Mouse (Mus musculus) retina, postnatal 1 day (tissue): ENCODE data around the gene Hist1h2bg.
"Not testable (repeated sequence)": the region's sequence is repeated elsewhere in the genome, so short reads cannot be mapped to it uniquely, and the experiment has no call there.

Experiments
- DNase-seq: peaks from one replicate; pipeline ENCODE4 v3.0.0-alpha.2; 2012

The Hist1h2bg gene

DNA sequence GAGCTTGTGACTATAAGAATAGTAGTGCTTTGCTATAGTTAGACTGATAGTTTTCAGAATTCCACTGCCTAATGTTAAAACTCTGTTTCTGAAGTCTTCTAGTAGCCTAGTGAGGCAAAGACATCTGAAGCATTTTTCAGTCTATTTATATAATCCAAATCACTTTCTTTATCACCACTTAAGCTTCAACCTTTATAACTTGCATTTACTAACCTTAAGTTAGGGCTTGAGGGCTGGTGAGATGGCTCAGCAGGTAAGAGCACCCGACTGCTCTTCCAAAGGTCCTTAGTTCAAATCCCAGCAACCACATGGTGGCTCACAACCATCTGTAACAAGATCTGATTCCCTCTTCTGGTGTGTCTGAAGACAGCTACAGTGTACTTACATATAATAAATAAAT is 31.4 kb upstream of the Hist1h2bg start:
- not testable (repeated sequence) for DNase-seq

DNA sequence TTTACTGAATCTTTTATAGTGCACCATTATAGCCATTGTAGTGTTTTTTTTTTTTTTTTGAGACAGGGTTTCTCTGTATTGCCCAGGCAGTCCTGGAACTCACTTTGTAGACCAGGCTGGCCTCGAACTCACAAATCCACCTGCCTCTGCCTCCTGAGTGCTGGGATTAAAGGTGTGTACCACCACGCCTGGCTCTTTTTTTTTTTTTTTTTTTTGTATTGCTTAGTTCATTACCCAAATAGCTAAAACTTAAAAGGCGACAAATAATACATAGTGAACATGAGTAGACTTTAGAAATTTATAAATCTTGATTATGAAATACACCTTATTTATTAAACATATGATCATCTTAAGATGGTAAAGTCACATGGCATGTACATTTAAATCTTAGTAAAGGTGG is 29.7 kb upstream of the Hist1h2bg start:
- no peak for DNase-seq

DNA sequence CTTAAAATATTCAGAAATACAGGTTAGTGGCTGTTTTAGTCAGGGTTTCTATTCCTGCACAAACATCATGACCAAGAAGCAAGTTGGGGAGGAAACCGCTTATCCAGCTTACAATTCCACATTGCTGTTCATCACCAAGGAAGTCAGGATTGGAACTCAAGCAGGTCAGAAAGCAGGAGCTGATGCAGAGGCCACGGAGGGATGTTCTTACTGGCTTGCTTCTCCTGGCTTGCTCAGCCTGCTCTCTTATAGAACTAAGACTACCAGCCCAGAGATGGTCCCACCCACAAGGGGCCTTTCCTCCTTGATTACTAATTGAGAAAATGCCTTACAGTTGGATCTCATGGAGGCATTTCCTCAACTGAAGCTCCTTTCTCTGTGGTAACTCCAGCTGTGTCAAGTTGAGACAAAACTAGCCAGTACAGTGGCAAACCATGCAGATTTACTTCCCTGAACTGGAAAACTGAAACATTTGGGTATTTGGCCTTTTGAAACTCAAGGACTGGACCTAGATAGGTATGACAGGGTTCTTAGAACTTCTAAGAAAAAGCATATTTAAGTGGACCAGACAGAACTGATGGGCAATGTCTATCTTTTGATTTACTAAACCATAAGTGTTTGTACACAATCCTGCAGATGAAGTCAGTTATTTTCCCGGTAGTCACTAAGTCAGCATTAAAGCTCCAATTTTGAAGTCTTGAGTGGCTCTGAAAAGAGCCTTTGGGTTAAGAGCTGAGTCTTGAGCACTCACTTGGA is 28.8 kb upstream of the Hist1h2bg start:
- not testable (repeated sequence) for DNase-seq

DNA sequence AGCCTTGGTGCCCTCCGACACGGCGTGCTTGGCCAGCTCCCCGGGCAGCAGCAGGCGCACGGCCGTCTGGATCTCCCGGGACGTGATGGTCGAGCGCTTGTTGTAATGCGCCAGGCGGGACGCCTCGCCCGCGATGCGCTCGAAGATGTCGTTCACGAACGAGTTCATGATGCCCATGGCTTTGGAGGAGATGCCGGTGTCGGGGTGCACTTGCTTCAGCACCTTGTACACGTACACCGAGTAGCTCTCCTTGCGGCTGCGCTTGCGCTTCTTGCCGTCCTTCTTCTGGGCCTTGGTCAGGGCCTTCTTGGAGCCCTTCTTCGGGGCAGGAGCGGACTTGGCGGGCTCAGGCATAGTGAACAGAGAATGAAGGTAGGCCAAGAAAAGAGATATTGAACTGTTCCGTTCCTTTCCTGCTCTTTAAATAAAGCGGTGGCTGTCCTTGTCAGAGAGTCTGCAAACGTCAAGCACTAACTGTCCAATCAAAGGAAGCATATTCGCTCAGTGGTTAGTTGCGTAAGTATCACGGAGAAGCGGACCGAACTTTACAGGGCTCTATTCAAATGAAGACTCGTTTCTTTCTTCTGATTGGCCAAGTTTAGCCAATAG is 28.1 kb upstream of the Hist1h2bg start, which contains the start of gene Hist1h2bh:
Gene Hist1h2bh (minus strand): TSS at position 394 of the 609 bp plus-strand sequence.
- peak; percentile 93 for DNase-seq

DNA sequence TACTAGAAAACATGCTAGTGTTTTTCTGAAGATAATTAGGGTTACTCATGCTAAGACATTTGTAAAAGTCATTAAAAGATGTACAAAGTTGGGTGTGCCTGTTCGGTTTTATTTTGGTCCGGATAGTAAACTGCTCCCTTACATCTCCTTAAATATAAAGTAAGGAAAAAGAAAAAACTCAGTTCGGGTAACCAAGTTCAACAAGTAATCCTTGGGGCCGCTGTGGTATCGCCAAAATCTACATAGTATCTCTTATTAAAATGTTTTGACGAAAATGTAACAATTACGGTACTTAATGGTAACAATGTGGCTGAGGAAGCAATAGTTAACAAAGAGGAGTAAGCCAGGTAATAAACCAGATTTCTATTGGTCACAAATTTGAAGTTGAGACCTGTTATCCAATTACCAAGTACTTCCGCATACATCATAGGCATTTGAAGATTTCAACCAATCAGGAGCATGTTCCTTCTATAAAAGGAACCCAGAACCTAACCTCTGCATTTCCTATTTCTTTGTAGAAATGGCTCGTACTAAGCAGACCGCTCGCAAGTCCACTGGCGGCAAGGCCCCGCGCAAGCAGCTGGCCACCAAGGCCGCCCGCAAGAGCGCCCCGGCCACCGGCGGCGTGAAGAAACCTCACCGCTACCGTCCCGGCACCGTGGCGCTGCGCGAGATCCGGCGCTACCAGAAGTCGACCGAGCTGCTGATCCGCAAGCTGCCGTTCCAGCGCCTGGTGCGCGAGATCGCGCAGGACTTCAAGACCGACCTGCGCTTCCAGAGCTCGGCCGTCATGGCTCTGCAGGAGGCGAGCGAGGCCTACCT is 27.0 kb upstream of the Hist1h2bg start, which contains the start of gene Hist1h3f:
Gene Hist1h3f (plus strand): TSS at position 88 of the 822 bp plus-strand sequence.
- DNase-seq, result peak; percentile 98

DNA sequence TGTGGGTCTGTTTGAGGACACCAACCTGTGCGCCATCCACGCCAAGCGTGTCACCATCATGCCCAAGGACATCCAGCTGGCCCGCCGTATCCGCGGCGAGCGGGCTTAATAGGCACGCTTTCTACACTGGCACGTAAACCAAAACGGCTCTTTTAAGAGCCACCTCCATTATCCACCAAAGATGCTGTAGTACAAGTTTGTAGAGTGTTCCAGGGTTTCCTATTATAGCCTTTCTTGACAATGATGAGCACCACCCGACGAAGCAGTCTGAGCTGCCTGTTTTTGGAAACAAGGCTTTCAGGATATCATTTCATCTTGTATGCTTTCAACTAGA is 26.4 kb upstream of the Hist1h2bg start:
- not testable (repeated sequence) for DNase-seq

DNA sequence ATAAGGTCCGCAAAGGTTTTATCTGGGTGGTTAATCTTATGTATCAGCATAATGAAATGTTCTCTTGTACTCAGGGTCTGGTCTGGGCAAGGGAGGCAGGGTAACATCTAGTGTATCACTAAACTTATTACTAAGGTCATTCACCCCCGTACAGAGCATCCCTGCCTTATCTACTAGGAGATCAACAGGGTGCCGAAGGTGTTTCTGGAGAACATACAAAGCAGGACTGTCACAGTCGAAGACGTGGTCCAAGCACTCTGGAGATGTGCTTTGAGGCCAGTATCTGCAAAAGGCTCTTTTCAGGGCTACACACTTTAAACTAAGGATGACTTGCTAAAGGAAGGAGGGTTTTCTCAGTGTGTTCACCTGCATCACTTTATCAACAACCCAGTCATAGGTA is 24.5 kb upstream of the Hist1h2bg start:
- DNase-seq, result no peak

DNA sequence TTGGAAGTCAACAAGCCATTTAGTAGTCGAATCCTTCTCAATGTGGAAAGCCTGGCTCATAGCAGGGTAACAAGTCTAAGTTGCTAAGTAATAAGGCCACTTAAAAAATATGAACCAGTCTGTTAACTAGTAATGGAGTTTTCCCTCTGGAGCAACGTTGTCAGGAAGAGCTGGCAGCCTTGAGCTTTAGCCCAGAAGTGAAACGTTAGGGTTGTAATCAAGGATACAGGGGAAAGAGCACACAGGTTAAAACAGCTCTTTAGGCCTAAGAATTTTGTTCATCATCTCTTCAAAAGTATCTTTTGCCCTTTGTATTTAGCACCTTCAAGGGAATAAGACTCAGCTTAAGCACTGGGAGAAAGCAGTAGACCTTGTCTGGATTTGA is 20.4 kb upstream of the Hist1h2bg start:
- DNase-seq, result no peak

DNA sequence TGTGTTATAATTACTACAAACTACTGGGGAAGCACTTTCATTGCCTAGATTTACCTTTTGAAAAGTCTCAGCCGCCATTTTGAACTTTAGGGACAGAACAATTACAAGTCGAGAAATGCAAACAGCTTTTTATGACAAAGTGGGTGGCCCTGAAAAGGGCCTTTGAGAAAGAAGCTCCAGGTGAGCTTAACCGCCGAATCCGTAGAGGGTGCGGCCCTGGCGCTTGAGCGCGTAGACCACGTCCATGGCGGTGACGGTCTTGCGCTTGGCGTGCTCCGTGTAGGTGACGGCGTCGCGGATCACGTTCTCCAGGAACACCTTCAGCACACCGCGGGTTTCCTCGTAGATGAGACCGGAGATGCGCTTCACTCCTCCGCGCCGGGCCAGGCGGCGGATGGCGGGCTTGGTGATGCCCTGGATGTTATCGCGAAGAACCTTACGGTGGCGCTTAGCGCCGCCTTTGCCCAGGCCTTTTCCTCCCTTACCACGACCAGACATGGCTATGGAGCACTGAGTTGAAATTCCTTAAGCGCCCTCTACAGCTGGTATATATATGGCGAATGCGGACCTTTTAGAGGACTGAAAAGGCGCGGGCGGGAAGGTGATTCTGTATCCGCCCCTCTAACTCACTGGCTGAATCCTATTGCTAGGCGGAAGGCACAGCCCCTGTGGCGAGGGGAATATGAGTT is 19.9 kb upstream of the Hist1h2bg start, which contains the start of gene Hist1h4f:
Gene Hist1h4f (minus strand): TSS at position 503 of the 689 bp plus-strand sequence.
- DNase-seq, result peak; percentile 98

DNA sequence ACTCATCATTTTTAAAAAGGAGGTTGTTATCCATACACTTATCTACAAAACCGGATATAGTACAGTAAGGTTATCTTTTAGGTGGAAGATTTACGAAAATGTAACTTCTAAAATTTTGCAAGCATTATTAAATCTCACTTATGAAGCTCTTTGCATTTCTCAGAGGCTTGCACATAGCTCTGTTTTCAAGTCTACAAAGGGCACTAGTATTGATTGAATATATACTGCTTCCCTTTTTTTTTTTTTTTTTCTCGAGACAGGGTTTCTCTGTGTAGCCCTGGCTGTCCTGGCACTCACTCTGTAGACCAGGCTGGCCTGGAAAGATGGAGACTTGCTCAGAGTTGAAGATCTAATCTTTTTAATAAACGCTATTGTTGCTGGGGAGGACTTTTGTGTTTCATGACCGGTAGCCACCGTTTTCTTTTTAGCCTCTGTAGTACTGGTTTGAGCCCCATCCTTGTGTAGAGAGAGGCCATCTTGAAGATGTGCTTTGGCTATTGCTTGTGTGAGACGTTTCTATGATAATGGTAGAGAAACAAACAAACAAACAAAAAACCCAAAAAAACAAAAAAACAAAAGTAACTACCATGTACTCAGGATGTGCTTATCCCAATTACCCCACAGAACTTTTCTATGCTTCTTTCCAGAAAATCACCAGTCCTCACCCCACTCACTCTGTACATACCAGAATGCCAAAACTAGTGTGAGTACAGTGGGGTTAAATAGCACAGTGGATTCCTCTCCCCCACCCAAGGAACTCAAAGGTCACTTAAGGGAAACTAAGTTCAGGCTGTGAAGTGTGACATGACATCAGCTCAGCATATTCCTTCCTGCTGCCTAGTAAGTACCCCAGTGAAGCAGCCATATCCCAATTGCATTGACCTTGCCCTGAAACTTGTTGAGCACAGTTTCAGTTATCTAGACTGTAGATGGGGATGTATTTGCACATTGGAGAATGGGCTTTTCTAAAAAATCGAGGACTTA is 19.0 kb upstream of the Hist1h2bg start:
- DNase-seq, result no peak

DNA sequence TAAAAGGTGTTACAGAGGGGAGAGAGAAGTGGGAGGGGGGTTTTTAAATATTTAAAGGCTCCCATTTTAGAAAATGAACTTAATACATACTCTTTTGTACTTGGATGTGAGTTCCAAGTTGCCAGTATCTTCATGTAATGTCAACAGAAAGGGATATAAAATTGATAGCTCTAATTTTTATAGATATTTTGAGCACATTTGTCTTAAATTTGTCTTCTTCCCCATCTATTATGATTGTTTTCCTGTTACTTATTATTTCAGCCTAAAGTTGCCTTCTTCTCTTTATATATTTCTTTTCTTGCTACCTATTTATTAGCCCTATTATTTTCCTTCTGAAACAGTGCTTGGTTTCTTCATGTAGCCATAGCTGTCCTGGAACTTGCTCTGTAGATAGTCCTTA is 18.2 kb upstream of the Hist1h2bg start, which contains the start of gene Hist1h1d:
Gene Hist1h1d (plus strand): TSS at position 301 of the 400 bp plus-strand sequence.
- DNase-seq, result no peak

DNA sequence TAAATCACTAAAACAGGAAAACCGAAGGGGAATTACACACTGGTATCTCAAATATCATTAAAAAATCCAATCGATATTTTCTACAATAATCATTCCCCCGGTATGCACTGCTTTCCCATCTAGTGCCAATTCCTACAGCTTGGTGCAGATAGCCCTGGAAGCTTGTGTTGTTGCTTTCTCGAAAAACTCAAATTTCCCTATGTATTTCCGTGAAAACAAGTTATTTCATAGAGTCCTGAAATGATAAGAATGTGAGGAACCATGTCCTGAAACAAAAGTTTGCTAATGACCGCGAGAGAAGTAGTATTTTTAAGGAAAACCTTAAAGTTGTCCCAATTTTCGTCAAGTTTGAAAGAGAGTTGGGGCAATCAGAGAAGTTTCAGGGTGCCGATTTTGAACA is 16.8 kb upstream of the Hist1h2bg start:
- no peak for DNase-seq

DNA sequence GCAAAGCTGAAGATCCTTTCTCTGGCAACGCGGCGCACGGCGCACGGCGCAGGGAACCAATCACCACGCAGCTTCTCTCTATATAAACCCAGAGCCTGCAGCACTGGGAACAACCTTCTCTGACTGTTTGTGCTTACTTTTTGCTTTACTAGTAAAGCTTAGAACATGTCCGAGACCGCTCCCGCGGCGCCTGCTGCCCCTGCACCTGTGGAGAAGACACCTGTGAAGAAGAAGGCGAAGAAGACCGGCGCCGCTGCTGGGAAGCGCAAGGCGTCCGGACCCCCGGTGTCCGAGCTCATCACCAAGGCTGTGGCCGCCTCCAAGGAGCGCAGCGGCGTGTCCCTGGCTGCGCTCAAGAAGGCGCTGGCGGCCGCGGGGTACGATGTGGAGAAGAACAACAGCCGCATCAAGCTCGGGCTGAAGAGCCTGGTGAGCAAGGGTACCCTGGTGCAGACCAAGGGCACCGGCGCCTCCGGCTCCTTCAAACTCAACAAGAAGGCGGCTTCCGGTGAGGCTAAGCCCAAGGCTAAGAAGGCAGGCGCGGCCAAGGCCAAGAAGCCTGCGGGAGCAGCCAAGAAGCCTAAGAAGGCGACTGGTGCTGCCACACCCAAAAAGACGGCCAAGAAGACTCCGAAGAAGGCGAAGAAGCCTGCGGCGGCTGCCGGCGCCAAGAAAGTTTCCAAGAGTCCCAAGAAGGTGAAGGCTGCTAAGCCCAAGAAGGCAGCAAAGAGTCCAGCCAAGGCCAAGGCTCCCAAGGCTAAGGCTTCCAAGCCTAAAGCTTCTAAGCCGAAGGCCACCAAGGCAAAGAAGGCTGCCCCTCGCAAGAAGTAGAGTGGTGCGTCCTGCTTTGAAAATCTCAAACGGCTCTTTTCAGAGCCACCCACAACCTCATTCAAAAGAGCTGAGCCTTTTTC is 16.0 kb upstream of the Hist1h2bg start:
- DNase-seq, result peak; percentile 90

DNA sequence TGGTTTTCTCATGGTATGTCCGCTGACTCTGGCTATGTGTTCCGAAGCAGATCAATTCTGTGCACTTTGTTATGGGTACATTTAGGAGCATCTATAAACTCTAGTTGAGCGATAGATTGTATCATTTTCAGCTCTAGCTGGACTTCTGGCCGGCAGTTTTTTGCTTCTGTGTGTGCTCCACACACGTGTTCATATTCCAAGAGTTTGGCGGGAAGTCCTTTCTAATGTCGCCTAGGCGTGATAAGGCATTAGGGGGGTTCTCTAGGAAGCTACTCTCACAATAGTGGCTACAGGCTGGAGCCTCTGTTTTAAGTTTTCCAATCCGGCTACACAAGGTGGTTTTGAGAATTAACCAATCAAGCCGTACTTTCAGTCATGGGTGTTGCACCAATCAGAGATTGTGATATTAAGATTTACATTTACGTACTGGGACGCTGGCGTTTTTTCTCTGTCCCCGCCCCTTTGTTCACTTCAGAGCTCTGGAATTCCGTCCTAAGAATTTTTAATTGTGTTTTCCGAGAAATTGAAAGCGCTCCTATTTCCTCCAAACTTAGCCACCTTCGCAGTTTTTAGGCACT is 15.3 kb upstream of the Hist1h2bg start:
- peak; percentile 94 for DNase-seq

DNA sequence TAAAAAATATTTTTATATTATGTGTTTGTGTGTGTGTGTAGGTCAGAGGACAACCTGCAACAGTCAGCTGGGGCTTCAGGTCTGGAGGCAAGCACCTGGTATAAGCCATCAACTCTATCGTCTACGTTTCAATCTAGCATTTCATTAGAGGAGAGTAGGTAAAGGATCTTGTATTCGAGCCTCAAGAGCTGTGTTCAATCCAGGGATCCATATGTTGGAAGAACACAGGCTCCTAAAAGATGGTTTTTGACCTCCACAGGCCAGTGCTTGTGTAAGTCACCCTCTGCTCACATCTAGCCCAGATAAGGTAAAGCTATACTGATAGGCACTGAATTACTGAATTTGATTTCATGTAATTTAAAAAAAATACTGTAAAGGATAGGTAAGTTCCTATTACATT is 14.3 kb upstream of the Hist1h2bg start:
- DNase-seq, result no peak

DNA sequence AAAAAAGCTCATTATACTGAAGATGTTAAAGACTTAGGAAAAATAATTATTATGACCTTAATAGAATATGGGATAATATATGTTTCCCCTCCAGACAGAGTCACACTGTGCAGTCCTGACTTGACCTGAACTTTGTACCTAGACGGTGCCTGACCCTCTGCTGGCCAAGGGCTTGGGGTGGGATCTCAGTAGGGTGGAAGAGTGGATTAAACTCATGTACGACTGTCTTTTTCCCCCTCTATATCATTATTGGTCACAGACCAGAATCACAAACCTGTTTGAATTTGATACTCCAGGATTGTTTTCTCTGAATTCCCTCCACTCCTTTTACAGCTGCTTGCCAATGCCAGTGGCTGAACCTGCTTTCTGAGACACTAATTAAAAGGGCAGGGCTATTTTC is 10.5 kb upstream of the Hist1h2bg start:
- not testable (repeated sequence) for DNase-seq

DNA sequence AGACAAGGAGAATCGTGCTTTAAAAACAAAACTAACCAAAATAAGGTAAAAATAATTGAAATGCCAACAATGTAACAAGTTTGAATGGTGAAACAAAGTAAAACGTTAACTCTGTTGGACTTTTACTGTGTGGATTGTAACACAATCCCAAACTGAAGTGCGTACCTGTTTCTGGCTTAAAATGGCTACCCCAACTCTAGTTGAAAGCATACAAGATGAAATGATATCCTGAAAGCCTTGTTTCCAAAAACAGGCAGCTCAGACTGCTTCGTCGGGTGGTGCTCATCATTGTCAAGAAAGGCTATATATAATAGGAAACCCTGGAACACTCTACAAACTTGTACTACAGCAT is 9.7 kb upstream of the Hist1h2bg start:
- not testable (repeated sequence) for DNase-seq

DNA sequence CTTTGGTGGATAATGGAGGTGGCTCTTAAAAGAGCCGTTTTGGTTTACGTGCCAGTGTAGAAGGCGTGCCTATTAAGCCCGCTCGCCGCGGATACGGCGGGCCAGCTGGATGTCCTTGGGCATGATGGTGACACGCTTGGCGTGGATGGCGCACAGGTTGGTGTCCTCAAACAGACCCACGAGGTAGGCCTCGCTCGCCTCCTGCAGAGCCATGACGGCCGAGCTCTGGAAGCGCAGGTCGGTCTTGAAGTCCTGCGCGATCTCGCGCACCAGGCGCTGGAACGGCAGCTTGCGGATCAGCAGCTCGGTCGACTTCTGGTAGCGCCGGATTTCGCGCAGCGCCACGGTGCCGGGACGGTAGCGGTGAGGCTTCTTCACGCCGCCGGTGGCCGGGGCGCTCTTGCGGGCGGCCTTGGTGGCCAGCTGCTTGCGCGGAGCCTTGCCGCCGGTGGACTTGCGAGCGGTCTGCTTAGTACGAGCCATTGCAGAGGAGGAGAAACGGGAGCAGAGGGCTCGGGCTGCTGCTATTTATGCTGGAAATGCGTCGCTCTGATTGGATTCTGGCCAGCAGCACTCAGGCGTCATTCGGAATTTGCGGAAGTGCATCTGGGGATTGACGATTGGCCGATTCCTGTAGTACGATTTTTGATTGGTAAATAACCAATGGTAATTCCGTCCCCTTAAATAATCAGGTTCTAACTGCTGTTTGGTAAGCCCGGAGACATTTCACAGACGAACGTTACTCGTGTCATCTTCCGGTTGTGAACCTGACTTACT is 9.1 kb upstream of the Hist1h2bg start, which contains the start of gene Hist1h3e:
Gene Hist1h3e (minus strand): TSS at position 487 of the 777 bp plus-strand sequence.
- DNase-seq, result peak; percentile 99
